Mouse (Mus musculus): Measurements from ENCODE around the gene Fat4.

The Fat4 gene

DNA sequence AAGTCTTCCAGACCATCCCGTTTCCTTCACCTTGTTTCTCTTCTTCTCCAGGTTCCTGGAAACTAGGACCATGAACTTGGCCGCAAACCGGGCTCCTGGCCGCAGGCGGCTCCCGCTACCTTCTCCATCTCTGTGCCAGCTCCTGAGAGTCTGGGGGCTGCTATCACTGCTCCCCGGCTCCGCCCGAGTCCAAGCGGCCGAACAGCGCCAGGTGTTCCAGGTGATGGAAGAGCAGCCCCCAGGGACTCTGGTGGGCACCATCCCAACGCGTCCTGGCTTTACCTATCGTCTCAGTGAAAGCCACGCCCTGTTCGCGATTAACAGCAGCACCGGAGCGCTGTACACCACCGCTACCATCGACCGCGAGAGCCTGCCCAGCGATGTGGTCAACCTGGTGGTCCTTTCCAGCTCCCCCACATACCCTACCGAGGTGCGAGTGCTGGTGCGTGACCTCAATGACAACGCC lies at the start of gene Fat4:
Gene Fat4 (plus strand): TSS at position 51 of the 466 bp plus-strand sequence.
- no peak for DNase-seq (ENCODE audit: low spot score)

DNA sequence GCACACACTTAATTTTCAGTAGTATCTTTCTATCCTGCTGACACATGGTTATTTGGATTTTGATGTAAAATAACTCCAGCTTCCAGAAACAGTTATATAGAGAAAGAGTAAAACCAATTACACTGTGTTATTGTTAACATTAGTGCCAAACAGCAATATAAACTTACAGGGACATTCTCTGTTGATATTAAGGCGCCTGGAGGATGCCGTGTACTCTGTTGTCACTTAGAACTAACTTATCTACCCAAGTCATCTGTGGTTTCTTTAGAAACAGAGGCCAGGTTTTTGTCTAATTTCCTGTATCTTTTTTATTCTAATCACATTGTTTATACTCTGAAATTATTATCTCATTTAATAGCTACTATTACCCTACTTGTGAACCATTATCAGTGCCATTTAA lies 47.3 kb upstream of the Fat4 start:
- DNase-seq (ENCODE audit: low spot score), result no peak

DNA sequence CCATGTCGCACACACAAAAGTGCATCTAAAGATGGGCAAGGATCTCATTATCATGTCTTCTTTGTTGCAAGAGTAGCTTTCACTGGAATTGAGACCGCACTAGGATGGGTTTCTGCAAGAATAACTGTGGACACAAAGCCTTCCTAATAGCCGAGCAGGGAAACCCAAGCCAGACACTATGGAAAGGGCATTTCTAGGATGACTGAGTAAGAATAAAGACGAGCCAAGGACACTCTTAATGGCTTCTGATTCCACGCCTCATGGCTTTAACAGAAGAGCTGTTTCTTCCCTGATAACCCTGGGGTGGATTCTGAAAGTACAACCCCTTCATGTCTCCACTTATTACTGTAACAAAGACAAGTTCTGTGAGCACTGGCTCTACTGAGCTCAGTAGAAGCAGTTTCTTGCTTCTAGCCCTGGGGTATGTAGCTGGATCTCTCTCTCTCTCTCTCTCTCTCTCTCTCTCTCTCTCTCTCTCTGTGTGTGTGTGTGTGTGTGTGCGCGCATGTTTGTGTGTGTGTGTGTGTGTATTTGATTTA lies 43.7 kb upstream of the Fat4 start:
- DNase-seq (ENCODE audit: low spot score), result no peak

DNA sequence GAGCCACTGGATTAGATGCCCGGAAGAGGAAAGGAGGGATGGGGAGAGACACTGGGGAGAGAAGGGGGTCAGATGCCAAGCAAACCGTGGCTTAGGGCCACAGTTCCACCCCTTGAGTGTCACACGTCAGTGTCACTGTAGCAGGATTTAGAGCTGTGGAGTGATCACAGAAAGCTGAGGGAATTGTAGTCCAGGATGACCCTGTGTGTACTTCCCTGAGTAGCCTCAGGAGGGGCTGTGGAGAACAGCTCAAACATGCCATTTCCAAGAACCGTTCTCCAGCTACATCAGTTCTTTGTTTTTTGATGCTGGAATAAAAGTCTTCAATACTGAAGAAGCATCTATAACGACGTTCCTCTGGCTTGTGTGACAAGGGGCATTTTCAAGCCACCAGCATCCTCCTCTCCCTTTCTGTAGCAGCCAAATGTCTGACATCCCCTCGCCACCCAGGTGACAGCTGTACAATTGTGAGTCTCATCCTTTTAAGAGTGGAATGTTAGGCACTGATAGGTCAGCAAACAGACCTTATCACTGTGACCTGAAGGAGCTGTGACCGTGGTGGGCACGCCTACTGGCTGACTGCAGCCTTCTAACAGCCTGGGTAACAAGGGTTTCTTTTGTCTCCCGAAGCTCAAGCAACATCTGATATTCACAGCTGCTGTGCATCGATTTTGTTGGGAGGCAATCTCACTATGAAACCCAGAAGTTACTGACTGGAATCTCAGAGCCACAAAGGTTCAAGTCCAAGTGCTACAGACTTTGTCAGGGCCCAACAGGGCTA lies 39.9 kb upstream of the Fat4 start:
- no peak for DNase-seq (ENCODE audit: low spot score)

DNA sequence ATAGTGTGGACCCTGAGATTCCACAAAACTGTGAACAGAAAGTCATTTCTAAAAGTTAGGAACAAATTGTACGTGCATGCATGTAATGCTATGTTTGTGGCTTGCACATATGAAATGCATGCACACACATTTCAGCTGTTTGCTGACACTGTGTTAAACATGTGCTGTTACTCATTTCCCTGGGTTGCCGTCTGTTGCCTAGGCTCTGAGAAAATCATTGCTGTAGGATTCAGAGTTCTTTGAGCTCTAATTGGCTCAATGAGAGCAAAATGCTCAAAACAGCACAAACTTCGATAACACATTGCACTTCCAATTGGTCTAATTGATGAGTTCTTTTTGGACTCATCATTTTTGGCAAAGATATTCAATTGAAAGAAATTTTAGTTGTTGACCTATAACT lies 37.7 kb upstream of the Fat4 start:
- DNase-seq (ENCODE audit: low spot score), result no peak

DNA sequence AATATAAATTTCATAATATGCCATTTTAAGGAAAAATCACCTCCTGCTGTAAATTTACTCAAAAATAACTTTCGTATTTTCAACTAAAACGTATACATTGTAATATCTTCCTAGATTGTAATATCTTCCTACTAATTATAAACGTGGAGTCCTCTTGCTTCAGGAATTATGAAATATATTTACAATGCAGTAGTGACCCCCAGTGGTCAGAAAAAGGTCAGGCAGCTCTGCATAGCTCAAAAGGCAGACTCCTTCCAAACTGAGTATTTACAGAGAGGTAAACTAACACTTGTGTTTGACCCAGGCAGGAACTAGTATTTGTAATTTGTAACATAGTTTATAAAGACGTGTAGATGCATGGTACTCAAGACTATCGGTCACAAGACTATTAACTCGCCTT lies 37.2 kb upstream of the Fat4 start:
- DNase-seq (ENCODE audit: low spot score), result peak; percentile 19

DNA sequence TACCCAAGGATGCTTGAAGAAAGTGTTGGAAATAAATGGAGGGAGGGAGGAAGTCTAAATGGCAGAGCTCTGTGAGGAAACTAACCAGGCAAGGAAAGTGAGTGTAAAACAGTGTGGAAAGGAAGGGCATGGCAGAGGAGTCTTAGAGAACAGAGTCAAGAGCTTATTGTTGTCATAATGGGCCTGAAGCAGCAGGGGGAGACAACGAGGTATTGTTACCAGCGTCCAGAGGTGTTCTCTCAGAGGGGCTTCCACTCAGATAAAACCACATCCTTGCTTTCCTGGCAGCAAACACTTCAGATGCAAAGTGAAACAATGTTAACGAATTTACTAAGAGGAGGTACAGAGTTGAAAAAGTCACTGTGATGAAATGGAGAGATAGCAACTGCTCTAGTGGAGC lies 33.1 kb upstream of the Fat4 start:
- no peak for DNase-seq (ENCODE audit: low spot score)

DNA sequence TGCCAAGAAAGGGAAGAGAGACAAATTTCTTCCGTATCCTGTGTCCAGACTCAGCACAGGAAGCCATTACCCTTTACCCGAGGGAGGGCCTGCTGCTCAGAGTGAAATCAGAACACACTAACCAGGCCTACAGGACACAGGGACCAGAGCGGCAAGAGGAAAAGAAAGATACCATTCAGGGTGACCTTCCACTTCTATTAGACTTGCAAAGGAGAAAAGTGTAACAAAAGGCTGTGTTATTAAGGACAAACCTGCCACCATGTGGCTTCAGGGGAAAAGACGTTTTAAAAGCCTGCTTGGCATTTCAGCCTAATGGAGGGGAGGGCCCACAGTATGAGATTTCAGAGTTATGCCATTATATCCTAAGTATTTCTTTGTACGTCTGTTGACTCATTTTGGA lies 26.1 kb upstream of the Fat4 start:
- no peak for DNase-seq (ENCODE audit: low spot score)

DNA sequence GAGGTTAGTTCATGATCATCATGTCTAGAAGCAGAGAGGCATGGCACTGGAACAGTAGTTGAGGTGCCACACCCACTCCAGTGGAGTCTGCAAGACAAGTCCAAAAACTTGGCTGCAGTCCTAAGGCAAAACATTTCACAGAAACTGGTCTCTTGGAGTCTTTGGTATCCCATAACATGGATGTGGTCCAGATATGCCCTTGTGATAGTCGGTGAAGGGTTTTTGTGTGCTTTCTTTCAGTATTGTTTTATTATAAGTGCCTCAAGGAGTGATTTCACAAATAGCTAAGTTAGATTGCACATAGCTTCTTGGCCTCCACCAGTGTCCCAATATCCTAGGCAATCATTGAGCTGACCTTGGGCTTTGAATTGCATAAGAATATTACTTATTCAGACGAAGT lies 15.4 kb upstream of the Fat4 start:
- DNase-seq (ENCODE audit: low spot score), result no peak

DNA sequence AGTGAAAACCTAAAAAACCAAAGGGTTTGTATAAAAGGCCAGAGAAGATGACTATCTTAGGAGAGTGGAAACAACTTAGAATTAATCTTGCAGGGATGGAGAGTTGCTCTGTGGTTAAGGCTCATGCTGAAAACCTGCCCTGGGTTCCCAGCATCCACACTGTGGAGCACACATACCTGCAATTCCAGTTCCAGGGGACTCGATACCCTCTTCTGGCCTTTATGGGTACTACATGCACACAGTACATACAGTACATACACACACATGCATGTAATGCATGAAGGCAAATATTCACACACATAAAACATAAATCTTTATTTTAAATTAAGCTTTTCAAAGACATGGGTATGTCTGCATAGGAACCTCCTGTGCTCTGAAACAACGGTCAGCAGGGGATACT lies 10.9 kb upstream of the Fat4 start:
- no peak for DNase-seq (ENCODE audit: low spot score)

DNA sequence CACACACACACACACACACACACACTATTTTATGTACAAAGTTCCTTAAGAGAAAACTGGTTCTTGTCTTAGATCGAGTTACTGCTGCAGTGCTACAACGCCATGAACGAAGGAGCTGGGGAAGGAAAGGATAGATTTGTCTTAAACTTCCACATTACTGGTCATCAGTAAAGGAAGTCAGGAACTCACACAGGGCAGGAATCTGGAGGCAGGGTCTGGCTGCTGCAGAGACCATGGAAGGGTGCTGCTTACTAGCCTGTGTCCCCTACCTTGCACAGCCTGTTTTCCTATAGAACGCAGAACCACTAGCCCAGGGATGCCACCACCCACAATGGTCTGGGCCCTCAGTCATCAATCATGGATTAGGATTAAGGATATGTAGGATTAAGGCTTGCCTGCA lies 10.0 kb upstream of the Fat4 start:
- no peak for DNase-seq (ENCODE audit: low spot score)

DNA sequence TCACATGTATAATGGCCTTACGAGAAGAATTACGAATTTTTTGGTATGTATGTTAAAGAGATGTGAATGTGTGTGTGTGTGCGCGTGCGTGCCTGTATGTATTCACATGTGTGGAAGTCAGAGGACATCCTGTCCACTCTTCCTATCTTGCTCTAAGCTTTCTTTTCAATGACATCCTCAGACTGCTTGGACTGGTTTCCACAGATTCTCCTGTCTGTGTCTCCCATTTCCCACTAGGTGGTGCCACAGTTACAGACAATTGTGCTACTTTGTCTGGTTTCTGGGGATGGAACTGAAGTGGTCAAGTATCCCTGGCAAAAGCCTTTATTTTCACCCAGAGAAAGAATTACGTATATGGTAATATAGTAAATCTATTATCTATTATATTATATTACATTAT lies 4.0 kb upstream of the Fat4 start:
- no peak for DNase-seq (ENCODE audit: low spot score)

DNA sequence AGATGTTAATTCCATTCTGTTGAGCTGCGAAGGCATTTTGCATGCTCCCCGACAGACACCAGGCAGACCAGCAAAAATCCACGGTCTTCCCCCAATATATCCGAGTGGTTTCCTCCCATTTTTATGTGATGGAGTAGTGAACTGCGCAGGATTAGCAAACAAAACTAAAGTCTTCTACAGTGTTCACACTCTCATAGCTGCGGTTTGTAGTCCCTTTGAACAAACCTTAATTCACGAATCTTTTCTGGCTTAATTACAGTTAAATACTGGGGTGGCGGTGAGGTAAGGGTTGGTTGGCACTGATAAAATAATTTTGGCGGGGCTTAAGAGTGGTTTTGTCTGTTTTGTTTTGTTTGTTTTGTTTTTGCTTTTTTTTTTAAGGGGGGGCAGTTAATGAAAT lies 3.1 kb upstream of the Fat4 start:
- DNase-seq (ENCODE audit: low spot score), result no peak

DNA sequence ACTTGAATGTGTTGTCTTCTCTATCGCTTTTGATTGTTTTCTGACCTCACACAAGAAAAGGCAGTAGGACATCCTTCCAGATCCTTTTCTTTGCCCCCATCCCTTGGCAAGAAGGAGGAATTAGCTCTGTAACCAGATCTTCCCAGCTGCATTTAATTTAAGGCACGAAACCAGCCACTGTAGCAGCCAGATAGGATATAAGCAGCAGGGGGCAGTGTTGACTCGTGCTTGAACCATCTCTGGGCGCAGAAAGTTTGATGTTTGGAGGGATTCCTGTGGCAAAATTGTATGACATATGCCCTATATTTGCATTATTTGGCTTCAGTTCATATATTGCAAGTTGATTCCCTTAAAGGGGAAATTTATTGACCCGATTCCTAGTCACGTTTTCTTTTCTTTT lies 2.5 kb upstream of the Fat4 start:
- peak; percentile 74 for DNase-seq (ENCODE audit: low spot score)

DNA sequence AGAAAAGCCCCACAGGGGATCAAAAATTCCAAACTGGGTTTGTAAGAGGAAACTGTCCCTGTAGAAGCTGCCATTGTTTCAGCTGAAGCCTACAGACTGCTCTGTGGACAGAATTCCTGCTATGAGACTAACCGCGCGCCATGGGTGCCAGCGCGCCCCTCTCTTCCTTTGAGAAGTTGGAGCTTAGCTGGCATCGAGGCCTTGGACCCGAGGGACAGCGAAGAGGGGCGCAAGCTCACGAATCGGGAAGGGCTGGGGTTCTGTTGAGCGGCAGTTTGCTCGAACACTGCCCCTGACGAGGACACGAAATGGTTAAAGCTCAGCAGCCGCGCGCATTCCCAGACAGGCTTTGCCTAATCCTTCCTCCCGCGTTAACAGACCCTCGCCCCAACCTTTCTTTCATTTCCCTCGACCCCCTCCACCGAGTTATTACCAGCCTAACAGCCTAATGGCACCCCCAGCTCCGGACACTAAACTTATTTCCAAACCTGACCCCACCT lies 1.8 kb upstream of the Fat4 start:
- peak; percentile 7 for DNase-seq (ENCODE audit: low spot score)

DNA sequence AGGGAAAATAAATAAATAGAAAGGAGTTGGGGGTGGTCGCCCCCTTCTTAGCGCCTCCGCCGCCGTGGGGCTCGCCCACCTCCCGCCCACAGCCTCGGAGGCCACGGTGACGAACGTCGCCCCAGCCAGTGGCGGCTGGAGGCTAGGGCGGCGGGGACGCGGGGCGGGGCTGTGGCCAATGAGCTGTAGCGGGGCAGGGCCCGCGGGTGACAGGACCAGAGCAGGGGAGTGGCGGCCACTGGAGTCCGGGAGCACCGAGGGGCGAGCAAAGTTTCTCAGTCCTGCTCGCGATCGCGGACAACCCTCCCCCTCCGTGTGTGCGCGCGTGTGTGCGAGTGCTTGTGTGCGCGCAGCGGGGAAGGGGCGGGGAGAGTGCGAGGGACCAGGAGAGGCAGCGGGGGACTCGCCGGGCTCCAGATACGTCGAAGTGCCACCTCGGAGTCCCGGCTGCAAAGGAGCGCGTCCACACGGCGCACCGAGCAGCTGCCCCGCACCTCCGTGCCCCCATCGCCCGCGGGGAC lies 1.2 kb upstream of the Fat4 start:
- peak; percentile 62 for DNase-seq (ENCODE audit: low spot score)

DNA sequence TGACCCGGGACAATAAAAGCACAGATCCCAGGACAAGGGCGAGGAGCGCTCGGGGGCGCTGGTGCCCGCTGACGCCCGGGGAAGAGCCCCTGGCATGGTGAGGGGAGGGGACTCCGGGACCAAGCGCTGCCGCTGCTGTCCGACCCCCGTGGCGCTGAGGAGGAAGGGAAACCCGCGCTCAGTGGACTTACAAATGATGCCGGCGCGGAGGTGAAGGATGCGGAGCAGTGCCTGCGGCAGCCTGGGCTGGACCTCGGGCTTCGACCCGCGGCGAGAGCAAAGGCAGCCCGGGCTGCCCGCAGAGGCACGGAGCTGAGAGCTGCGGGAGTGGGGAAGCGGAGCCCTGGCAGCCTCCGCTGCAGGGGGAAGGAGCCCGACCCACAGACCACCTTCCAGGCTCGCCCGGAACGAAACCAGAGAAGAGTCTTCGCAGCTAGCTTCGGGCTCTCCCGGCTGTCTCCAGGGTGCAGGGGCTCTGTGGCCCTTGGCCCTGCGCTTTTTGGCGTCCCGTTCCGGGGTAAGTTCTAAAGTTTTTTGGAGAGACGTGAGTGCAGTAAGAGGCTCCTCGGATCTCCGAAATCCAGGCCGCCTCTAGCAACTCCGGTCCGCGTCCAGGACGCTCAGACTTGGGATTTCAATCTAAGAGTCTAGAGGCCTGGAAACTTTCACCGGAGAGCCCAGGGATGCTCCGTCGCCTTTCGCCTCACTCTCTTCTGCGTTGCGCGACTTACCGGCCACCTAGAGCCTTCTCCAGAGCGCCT lies 499 bp upstream of the Fat4 start:
- DNase-seq (ENCODE audit: low spot score), result peak; percentile 35

DNA sequence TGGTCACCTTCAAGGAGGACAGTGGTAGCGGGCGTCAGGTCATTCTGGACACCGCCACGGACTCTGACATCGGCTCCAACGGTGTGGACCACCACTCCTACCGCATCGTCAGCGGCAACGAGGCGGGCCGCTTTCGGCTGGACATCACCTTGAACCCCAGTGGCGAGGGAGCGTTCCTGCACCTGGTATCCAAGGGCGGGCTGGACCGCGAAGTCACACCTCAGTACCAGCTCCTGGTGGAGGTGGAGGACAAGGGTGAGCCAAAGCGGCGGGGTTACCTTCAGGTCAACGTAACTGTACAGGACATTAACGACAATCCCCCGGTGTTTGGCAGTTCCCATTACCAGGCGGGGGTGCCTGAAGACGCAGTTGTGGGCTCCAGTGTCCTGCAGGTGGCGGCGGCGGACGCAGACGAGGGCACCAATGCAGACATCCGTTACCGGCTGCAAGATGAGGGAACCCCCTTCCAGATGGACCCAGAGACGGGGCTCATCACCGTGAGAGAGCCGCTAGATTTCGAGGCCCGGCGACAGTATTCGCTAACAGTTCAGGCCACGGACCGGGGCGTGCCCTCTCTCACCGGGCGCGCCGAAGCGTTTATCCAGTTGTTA lies 746 bp downstream of the Fat4 start:
- DNase-seq (ENCODE audit: low spot score), result peak; percentile 25

DNA sequence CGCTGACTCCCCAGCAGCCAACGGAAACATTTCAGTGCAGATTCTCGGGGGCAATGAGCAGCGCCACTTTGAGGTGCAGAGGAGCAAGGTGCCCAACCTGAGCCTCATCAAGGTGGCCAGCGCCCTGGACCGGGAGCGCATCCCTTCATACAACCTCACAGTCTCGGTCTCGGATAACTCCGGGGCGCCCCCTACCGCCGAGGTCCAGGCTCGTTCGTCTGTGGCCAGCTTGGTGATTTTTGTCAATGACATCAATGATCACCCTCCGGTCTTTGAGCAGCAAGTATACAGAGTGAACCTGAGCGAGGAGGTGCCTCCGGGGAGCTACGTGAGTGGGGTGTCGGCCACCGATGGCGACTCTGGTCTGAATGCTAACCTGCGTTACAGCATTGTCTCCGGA lies 1.4 kb downstream of the Fat4 start:
- peak; percentile 69 for DNase-seq (ENCODE audit: low spot score)

DNA sequence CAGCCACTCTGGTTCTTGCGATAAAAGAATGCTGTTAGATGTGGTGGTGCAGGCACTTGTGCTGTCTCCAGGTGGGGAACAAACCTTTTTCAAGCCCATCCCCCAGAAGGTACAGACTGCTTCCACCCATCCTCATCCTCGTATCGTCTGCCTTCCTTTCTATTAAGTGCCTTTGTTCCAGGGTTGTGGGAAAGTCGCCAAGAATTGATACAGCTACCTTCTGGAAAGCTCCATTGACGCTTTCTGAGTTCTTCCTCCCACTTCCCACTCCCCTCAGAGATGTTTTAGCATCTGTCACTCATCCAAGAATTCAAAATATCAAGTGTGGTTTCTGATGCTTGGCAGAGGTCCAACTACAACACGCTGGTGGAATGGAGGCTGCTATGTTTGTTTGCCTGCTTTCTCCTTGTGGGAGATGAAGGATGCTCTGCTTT lies 6.1 kb downstream of the Fat4 start:
- DNase-seq (ENCODE audit: low spot score), result no peak

DNA sequence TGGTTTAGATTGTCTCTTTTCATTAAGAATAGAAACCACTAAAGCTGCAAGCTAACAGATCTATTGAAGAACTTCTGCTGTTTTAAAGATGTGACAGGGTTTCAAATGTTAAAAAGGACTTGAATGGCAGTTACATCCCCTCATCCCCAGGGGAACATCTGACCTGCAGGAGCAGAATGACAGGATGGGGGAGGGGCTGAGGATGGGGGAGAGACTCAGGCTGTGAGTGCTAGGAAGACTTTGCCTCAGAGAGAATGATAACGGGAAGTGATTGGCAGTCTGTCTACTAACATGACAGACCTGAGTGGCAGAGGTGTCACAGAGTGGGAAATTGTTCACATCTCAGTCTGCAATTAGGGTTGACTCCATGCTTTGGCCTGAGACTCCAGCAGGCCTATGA lies 14.1 kb downstream of the Fat4 start:
- DNase-seq (ENCODE audit: low spot score), result no peak

DNA sequence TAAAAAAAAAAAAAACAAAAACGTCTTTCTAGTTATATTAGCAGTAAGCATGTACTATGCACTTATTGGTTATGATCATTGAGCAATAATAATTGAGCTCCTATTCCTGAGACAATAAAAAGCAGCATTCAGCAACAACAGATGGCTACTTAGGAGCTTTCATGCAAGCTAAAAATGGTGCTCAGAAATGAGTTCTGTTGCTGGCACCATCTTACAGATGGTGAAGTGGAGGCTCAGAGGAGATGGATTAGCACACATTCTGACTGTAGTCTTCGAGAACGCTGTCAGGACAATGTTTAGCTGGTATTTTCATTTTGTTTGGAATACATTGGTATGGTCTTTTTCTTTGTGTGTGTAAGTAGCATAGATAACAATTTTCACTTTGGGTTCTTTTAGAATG lies 20.1 kb downstream of the Fat4 start:
- DNase-seq (ENCODE audit: low spot score), result no peak

Data from urinary bladder, postnatal 25 days (tissue).